Mouse (Mus musculus) testis, postnatal 10 days (tissue): ENCODE measurements around the gene Msi1.
A peak's percentile ranks its signal among the peaks of the same experiment; 100 is the strongest.
"Not testable (repeated sequence)": the region's sequence is repeated elsewhere in the genome, so short reads cannot be mapped to it uniquely, and the experiment has no call there.

Experiments
- DNase-seq: peaks from one replicate; pipeline ENCODE4 v3.0.0; 2021; ENCODE audit warnings: low spot score

Gene Msi1

GRCm38 (mm10) chr5:115434280-115434852, 5.0 kb downstream of the Msi1 start:
- no peak for DNase-seq

- no peak for DNase-seq
These were observed 5.7 kb downstream of the Msi1 start for GRCm38 (mm10) chr5:115434853-115435754.

- no peak for DNase-seq
These were observed 6.5 kb downstream of the Msi1 start for GRCm38 (mm10) chr5:115435755-115436379.

- DNase-seq = peak; percentile 68
These were observed 7.2 kb downstream of the Msi1 start for GRCm38 (mm10) chr5:115436421-115437124.

- DNase-seq = no peak
These were observed 8.0 kb downstream of the Msi1 start for GRCm38 (mm10) chr5:115437242-115437944.

GRCm38 (mm10) chr5:115437945-115438315, 8.5 kb downstream of the Msi1 start:
- no peak for DNase-seq

GRCm38 (mm10) chr5:115438667-115439066, 9.3 kb downstream of the Msi1 start:
- DNase-seq = no peak

GRCm38 (mm10) chr5:115441205-115441849, 11.9 kb downstream of the Msi1 start:
- peak; percentile 82 for DNase-seq

GRCm38 (mm10) chr5:115442663-115443062, 13.3 kb downstream of the Msi1 start:
- not testable (repeated sequence) for DNase-seq

- DNase-seq = no peak
These were observed 14.7 kb downstream of the Msi1 start for GRCm38 (mm10) chr5:115444130-115444529.

GRCm38 (mm10) chr5:115447108-115447507, 17.7 kb downstream of the Msi1 start:
- DNase-seq = no peak

GRCm38 (mm10) chr5:115449247-115449646, 19.8 kb downstream of the Msi1 start:
- DNase-seq = no peak

GRCm38 (mm10) chr5:115450410-115451317, 21.3 kb downstream of the Msi1 start:
- peak; percentile 76 for DNase-seq

GRCm38 (mm10) chr5:115454422-115455090, 25.2 kb downstream of the Msi1 start:
- no peak for DNase-seq

- no peak for DNase-seq
These were observed 26.4 kb downstream of the Msi1 start for GRCm38 (mm10) chr5:115455838-115456237.

- DNase-seq = no peak
These were observed 29.5 kb downstream of the Msi1 start for GRCm38 (mm10) chr5:115458918-115459317.

- no peak for DNase-seq
These were observed 35.2 kb downstream of the Msi1 start for GRCm38 (mm10) chr5:115464408-115465115.

GRCm38 (mm10) chr5:115465642-115466420, 36.4 kb downstream of the Msi1 start, which contains the start of gene Pla2g1b:
TSS of gene Pla2g1b (plus strand) at chr5:115466262.
- no peak for DNase-seq
